Mouse (Mus musculus): ENCODE measurements around the gene Herc2. TPM values are rescaled to one million over a fixed set of nuclear protein-coding genes. Genes with fewer than 3 reads are reported as not detected.
A peak's percentile ranks its signal among the peaks of the same experiment; 100 is the strongest.

The Herc2 gene
- polyA plus RNA-seq, 1 experiment: 39.8 TPM

GRCm38 (mm10) chr7:56083034-56083433 lies 33.0 kb downstream of the Herc2 start:
- DNase-seq (ENCODE audit: low read depth): no peak
- TF ChIP-seq POLR2A (IDR thresholded peaks at IDR 0.05; ENCODE audit: borderline replicate concordance, extremely low read depth, insufficient read depth, insufficient read length, poor library complexity, severe bottlenecking): no peak
- TF ChIP-seq CTCF (IDR thresholded peaks at IDR 0.05; ENCODE audit: borderline replicate concordance, extremely low read depth, insufficient read depth, insufficient read length): no peak

- no peak for TF ChIP-seq POLR2A (IDR thresholded peaks at IDR 0.05; ENCODE audit: borderline replicate concordance, extremely low read depth, insufficient read depth, insufficient read length, poor library complexity, severe bottlenecking)
- TF ChIP-seq CTCF (IDR thresholded peaks at IDR 0.05; ENCODE audit: borderline replicate concordance, extremely low read depth, insufficient read depth, insufficient read length): no peak
- DNase-seq (ENCODE audit: low read depth): no peak
Measured at GRCm38 (mm10) chr7:56089097-56089496, 39.1 kb downstream of the Herc2 start.

GRCm38 (mm10) chr7:56091445-56091844 lies 41.4 kb downstream of the Herc2 start:
- no peak for DNase-seq (ENCODE audit: low read depth)
- TF ChIP-seq POLR2A (IDR thresholded peaks at IDR 0.05; ENCODE audit: borderline replicate concordance, extremely low read depth, insufficient read depth, insufficient read length, poor library complexity, severe bottlenecking) (no peak), CTCF (IDR thresholded peaks at IDR 0.05; ENCODE audit: borderline replicate concordance, extremely low read depth, insufficient read depth, insufficient read length) (no peak)

GRCm38 (mm10) chr7:56102293-56102847 lies 52.4 kb downstream of the Herc2 start:
- DNase-seq (ENCODE audit: low read depth): peak; percentile 64
- no peak for TF ChIP-seq POLR2A (IDR thresholded peaks at IDR 0.05; ENCODE audit: borderline replicate concordance, extremely low read depth, insufficient read depth, insufficient read length, poor library complexity, severe bottlenecking)
- TF ChIP-seq CTCF (IDR thresholded peaks at IDR 0.05; ENCODE audit: borderline replicate concordance, extremely low read depth, insufficient read depth, insufficient read length): no peak

GRCm38 (mm10) chr7:56112999-56113398 lies 63.0 kb downstream of the Herc2 start:
- no peak for DNase-seq (ENCODE audit: low read depth)
- TF ChIP-seq POLR2A (IDR thresholded peaks at IDR 0.05; ENCODE audit: borderline replicate concordance, extremely low read depth, insufficient read depth, insufficient read length, poor library complexity, severe bottlenecking) (no peak), CTCF (IDR thresholded peaks at IDR 0.05; ENCODE audit: borderline replicate concordance, extremely low read depth, insufficient read depth, insufficient read length) (no peak)

GRCm38 (mm10) chr7:56114148-56114547 lies 64.2 kb downstream of the Herc2 start:
- no peak for TF ChIP-seq CTCF (IDR thresholded peaks at IDR 0.05; ENCODE audit: borderline replicate concordance, extremely low read depth, insufficient read depth, insufficient read length)
- DNase-seq (ENCODE audit: low read depth): no peak

- no peak for DNase-seq (ENCODE audit: low read depth)
- TF ChIP-seq POLR2A (IDR thresholded peaks at IDR 0.05; ENCODE audit: borderline replicate concordance, extremely low read depth, insufficient read depth, insufficient read length, poor library complexity, severe bottlenecking) (no peak), CTCF (IDR thresholded peaks at IDR 0.05; ENCODE audit: borderline replicate concordance, extremely low read depth, insufficient read depth, insufficient read length) (no peak)
Measured at GRCm38 (mm10) chr7:56120968-56121367, 71.0 kb downstream of the Herc2 start.

- TF ChIP-seq POLR2A (IDR thresholded peaks at IDR 0.05; ENCODE audit: borderline replicate concordance, extremely low read depth, insufficient read depth, insufficient read length, poor library complexity, severe bottlenecking) (no peak), CTCF (IDR thresholded peaks at IDR 0.05; ENCODE audit: borderline replicate concordance, extremely low read depth, insufficient read depth, insufficient read length) (no peak)
- no peak for DNase-seq (ENCODE audit: low read depth)
Measured at GRCm38 (mm10) chr7:56121425-56121824, 71.4 kb downstream of the Herc2 start.

GRCm38 (mm10) chr7:56128080-56128479 lies 78.1 kb downstream of the Herc2 start:
- TF ChIP-seq POLR2A (IDR thresholded peaks at IDR 0.05; ENCODE audit: borderline replicate concordance, extremely low read depth, insufficient read depth, insufficient read length, poor library complexity, severe bottlenecking) (no peak), CTCF (IDR thresholded peaks at IDR 0.05; ENCODE audit: borderline replicate concordance, extremely low read depth, insufficient read depth, insufficient read length) (no peak)

GRCm38 (mm10) chr7:56129577-56129976 lies 79.6 kb downstream of the Herc2 start:
- TF ChIP-seq POLR2A (IDR thresholded peaks at IDR 0.05; ENCODE audit: borderline replicate concordance, extremely low read depth, insufficient read depth, insufficient read length, poor library complexity, severe bottlenecking) (no peak), CTCF (IDR thresholded peaks at IDR 0.05; ENCODE audit: borderline replicate concordance, extremely low read depth, insufficient read depth, insufficient read length) (no peak)
- peak; percentile 5 for DNase-seq (ENCODE audit: low read depth)

More at GRCm38 (mm10) chr7:56128080-56128479, 78.1 kb downstream of the Herc2 start:
- DNase-seq (ENCODE audit: low read depth): no peak

- TF ChIP-seq POLR2A (IDR thresholded peaks at IDR 0.05; ENCODE audit: borderline replicate concordance, extremely low read depth, insufficient read depth, insufficient read length, poor library complexity, severe bottlenecking): no peak
- no peak for DNase-seq (ENCODE audit: low read depth)
Measured at GRCm38 (mm10) chr7:56131548-56131947, 81.6 kb downstream of the Herc2 start.

GRCm38 (mm10) chr7:56138706-56139105 lies 88.7 kb downstream of the Herc2 start:
- no peak for TF ChIP-seq CTCF (IDR thresholded peaks at IDR 0.05; ENCODE audit: borderline replicate concordance, extremely low read depth, insufficient read depth, insufficient read length)
- TF ChIP-seq POLR2A (IDR thresholded peaks at IDR 0.05; ENCODE audit: borderline replicate concordance, extremely low read depth, insufficient read depth, insufficient read length, poor library complexity, severe bottlenecking): no peak
- DNase-seq (ENCODE audit: low read depth): no peak

Measured in brain, embryonic 14.5 days (tissue).